Mouse (Mus musculus): ENCODE data around the gene Bri3bp. TPM values are rescaled to one million over a fixed set of nuclear protein-coding genes. Genes with fewer than 3 reads are reported as not detected.
"Not testable (repeated sequence)": the region's sequence is repeated elsewhere in the genome, so short reads cannot be mapped to it uniquely, and the experiment has no call there.

Bri3bp gene
- polyA plus RNA-seq, 1 experiment from 2014 or later, result 29.1 TPM

DNA sequence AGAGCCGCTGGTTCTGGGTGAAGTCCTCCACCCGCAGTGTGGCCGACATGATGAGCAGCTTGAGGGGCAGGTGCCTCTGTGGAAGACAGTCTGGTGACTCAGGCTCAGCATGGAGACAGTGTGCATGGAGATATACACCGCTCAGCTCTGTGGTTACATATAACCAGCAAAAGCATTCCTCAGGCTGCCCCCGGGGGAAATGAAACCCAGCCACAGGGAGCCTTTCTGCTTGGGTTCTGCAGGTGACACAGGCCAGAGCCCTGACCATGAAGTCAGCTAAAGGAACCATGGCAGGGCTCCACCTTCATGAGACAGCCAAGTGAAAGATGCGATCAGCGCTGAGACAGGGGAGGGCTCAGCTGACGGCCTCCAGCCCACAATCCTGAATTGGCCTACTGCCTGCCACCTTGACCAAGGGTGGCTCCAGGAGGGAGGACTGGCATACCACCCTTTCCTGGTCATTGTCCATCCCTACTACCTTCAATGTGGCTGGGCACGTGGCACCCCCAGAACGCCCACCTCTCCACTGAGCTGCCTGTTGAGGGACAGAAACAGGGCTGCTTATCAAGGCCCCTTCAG lies 15.6 kb upstream of the Bri3bp start:
- no peak overlapping the region for H3K27ac ChIP-seq (ENCODE audit: low read length)
- no peaks in the 10 kb centered on the region for H3K9me3 ChIP-seq (ENCODE audit: control insufficient read depth, low read length)
- H3K4me3 ChIP-seq (ENCODE audit: low read length), result no peak overlapping the region
- WGBS, result 87% methylated on average over 10 of the region's 10 CpGs
- H3K9ac ChIP-seq (ENCODE audit: low read length), result no peak overlapping the region
- no peaks in the 10 kb centered on the region for H3K27me3 ChIP-seq (ENCODE audit: control insufficient read depth, insufficient read depth, low read depth, low read length)
- H3K36me3 ChIP-seq (ENCODE audit: control insufficient read depth, insufficient read depth, low read length), result peaks cover 57% of the 10 kb centered on the region
- no peaks in the 10 kb centered on the region for H3K4me1 ChIP-seq (replicated peaks; ENCODE audit: control insufficient read depth, insufficient read depth, low read length)
- no peak for ATAC-seq (ENCODE audit: low read depth)
- no peak overlapping the region for H3K4me2 ChIP-seq (ENCODE audit: low read depth, low read length)

DNA sequence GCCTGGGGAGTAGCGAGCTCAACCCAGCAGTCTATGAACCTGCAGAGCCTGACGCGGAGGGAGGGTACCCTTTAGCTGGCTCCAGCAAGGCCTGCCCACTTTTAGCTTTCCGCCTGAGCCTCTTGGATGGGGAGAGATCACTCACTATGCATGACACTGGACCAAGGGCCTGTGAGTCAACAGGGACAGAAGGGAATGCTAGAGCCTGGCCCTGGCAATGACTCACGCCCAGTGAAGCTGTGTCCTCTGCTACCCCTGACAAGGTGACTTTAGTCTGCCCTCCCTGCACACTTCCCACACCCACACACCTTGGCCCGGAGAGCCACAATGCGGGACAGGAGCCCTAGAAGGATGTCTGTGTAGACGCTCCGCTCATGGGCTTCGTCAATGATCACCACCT lies 15.0 kb upstream of the Bri3bp start:
- Histone ChIP-seq H3K27ac (ENCODE audit: low read length) (no peak overlapping the region), H3K4me1 (replicated peaks; ENCODE audit: control insufficient read depth, insufficient read depth, low read length) (no peaks in the 10 kb centered on the region)
- no peak for ATAC-seq (ENCODE audit: low read depth)

GRCm38 (mm10) chr5:125432324-125432723 lies 9.0 kb upstream of the Bri3bp start:
- not testable (repeated sequence) for H3K4me1 ChIP-seq (replicated peaks; ENCODE audit: control insufficient read depth, insufficient read depth, low read length); H3K27me3 ChIP-seq (ENCODE audit: control insufficient read depth, insufficient read depth, low read depth, low read length); H3K4me2 ChIP-seq (ENCODE audit: low read depth, low read length); ATAC-seq (ENCODE audit: low read depth); H3K9ac ChIP-seq (ENCODE audit: low read length); H3K9me3 ChIP-seq (ENCODE audit: control insufficient read depth, low read length); H3K4me3 ChIP-seq (ENCODE audit: low read length); H3K27ac ChIP-seq (ENCODE audit: low read length)
- peaks cover 23% of the 10 kb centered on the region for H3K36me3 ChIP-seq (ENCODE audit: control insufficient read depth, insufficient read depth, low read length)
- WGBS, result 96% methylated on average over 2 of the region's 2 CpGs

More for the DNA sequence above, 15.0 kb upstream of the Bri3bp start:
- Histone ChIP-seq H3K9ac (ENCODE audit: low read length) (no peak overlapping the region), H3K4me2 (ENCODE audit: low read depth, low read length) (no peak overlapping the region), H3K36me3 (ENCODE audit: control insufficient read depth, insufficient read depth, low read length) (peaks cover 62% of the 10 kb centered on the region), H3K27me3 (ENCODE audit: control insufficient read depth, insufficient read depth, low read depth, low read length) (no peaks in the 10 kb centered on the region), H3K9me3 (ENCODE audit: control insufficient read depth, low read length) (no peaks in the 10 kb centered on the region), H3K4me3 (ENCODE audit: low read length) (no peak overlapping the region)
- 89% methylated on average over 10 of the region's 10 CpGs for WGBS

DNA sequence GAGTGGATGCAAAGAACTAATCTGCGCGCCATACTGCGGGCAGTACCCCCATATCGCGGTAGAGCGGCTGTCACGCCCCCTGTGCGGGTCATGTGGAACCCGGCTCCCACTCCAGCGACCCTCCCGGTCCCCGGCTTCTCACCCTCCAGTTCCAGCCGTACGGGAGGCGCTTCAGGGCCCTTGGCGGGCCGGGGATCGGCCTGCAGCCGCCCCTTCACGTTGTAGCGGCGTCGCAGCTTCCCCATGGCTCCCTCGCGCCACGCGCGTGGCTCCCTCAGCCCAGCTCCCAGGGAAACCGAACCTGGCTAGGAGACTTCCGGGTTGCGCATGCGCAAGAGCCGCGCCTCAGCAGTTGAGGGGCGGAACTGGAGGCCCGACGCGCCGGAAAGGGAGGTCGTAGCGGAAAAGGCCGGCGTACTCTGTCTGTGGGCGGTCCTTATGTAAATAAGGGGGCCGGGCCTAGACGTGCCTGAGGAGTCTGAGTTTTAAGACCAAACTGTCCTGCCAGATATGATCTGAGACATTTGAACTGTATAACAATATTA lies 7.5 kb upstream of the Bri3bp start, which contains the start of gene Dhx37:
Gene Dhx37 (minus strand): TSS at position 329 of the 545 bp plus-strand sequence.
- Histone ChIP-seq H3K36me3 (ENCODE audit: control insufficient read depth, insufficient read depth, low read length) (peaks cover 22% of the 10 kb centered on the region), H3K4me2 (ENCODE audit: low read depth, low read length) (peak within 1 kb of the TSS; percentile 96), H3K9me3 (ENCODE audit: control insufficient read depth, low read length) (no peaks in the 10 kb centered on the region), H3K4me1 (replicated peaks; ENCODE audit: control insufficient read depth, insufficient read depth, low read length) (peaks cover 7% of the 10 kb centered on the region), H3K27ac (ENCODE audit: low read length) (peak within 1 kb of the TSS; percentile 61), H3K4me3 (ENCODE audit: low read length) (peak within 1 kb of the TSS; percentile 97), H3K9ac (ENCODE audit: low read length) (peak within 1 kb of the TSS; percentile 99), H3K27me3 (ENCODE audit: control insufficient read depth, insufficient read depth, low read depth, low read length) (no peaks in the 10 kb centered on the region)
- ATAC-seq (ENCODE audit: low read depth), result peak; percentile 98
- under 1% methylated on average over 46 of the region's 46 CpGs for WGBS

GRCm38 (mm10) chr5:125434347-125434746 lies 7.0 kb upstream of the Bri3bp start:
- 56% methylated on average over 15 of the region's 15 CpGs for WGBS

DNA sequence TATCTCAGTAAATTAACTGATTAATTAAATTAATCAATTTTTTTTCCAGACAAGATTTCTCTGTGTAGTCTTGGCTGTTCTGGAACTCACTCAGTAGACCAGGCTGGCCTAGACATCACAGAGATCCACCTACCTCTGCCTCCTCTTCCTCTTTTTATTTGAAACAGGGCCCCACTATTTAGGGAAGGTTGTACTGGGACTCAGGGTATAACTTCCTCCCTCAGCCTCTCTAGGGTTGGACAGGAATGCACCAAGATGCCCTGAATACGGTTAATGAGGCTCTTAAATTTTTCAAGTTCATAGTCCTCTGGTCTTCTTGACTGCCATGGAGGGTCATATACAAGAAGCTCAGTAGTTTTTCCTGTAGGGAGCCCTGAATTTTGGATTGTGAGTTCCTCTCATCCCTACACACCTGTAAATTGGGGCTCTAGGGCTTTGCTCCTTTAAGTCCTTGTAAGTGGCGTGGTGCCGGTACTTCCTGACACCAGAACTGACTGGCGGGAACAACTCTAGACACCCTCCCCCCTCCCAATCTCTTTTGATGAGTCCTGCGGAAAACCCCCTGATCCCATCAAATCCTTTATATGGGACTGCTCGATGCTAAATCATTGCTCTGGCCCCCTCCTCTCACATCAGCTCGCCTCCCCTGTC lies 660 bp upstream of the Bri3bp start:
- Histone ChIP-seq H3K27ac (ENCODE audit: low read length) (no peak overlapping the region), H3K9me3 (ENCODE audit: control insufficient read depth, low read length) (no peaks in the 10 kb centered on the region), H3K27me3 (ENCODE audit: control insufficient read depth, insufficient read depth, low read depth, low read length) (no peaks in the 10 kb centered on the region), H3K36me3 (ENCODE audit: control insufficient read depth, insufficient read depth, low read length) (no peaks in the 10 kb centered on the region), H3K4me1 (replicated peaks; ENCODE audit: control insufficient read depth, insufficient read depth, low read length) (peaks cover 9% of the 10 kb centered on the region), H3K9ac (ENCODE audit: low read length) (peak overlapping the region; percentile 87), H3K4me2 (ENCODE audit: low read depth, low read length) (peak overlapping the region; percentile 89), H3K4me3 (ENCODE audit: low read length) (peak overlapping the region; percentile 97)
- ATAC-seq (ENCODE audit: low read depth), result no peak
- WGBS, result 4% methylated on average over 7 of the region's 7 CpGs

More at GRCm38 (mm10) chr5:125434347-125434746, 7.0 kb upstream of the Bri3bp start:
- not testable (repeated sequence) for H3K27ac ChIP-seq (ENCODE audit: low read length); H3K9ac ChIP-seq (ENCODE audit: low read length); H3K4me1 ChIP-seq (replicated peaks; ENCODE audit: control insufficient read depth, insufficient read depth, low read length); H3K9me3 ChIP-seq (ENCODE audit: control insufficient read depth, low read length); ATAC-seq (ENCODE audit: low read depth); H3K27me3 ChIP-seq (ENCODE audit: control insufficient read depth, insufficient read depth, low read depth, low read length)
- peak overlapping the region; percentile 97 for H3K4me3 ChIP-seq (ENCODE audit: low read length)
- peak overlapping the region; percentile 96 for H3K4me2 ChIP-seq (ENCODE audit: low read depth, low read length)
- H3K36me3 ChIP-seq (ENCODE audit: control insufficient read depth, insufficient read depth, low read length), result peaks cover 18% of the 10 kb centered on the region

DNA sequence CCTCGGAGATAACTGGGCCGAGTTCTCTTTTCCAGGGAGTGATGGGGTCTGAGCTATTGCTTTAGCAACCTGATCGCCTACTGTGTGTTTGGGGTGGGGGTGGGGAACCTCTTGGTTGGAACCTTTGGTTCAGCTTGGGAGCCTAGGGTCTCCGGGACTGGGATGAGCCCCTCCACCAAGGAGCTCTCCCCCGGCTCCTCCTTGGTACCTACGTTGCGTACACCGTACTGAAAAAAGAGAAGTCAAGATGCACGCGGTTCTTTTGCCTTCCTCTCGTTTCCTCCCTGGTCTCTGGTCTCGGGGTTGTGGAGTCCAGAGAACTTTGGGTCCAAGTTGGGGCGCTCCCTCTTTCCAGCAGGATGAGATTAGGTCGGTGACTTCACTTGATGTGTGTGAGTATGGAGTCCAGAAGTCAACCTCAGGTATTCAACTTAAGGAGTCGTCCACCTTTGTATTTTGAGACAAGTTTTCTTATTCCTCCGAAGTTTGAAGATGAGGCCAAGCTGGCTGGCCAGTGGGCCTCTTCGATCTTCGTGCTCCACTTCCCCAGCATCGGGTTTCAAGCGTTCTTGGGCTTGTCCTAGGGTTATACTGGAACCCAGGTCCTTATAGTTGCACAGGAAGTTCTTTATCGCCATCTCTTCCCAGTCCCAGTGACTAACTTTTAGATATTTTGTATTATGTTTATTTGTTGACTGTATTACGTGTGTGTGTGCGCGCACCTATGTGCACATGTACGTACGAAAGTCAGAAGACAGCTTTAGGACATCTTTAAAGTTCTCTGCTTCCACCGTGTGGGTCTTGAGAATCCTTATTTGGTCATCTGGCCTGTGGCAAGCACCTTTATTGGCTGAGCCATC lies 998 bp downstream of the Bri3bp start:
- ATAC-seq (ENCODE audit: low read depth), result 0 out of 2 replicates have a peak, but pooled peaks have one; percentile 1
- no peaks in the 10 kb centered on the region for H3K9me3 ChIP-seq (ENCODE audit: control insufficient read depth, low read length)
- H3K4me3 ChIP-seq (ENCODE audit: low read length), result peak overlapping the region; percentile 97
- H3K36me3 ChIP-seq (ENCODE audit: control insufficient read depth, insufficient read depth, low read length), result no peaks in the 10 kb centered on the region
- peak overlapping the region; percentile 89 for H3K4me2 ChIP-seq (ENCODE audit: low read depth, low read length)
- peak overlapping the region; percentile 73 for H3K27ac ChIP-seq (ENCODE audit: low read length)
- 20% methylated on average over 27 of the region's 27 CpGs for WGBS
- H3K9ac ChIP-seq (ENCODE audit: low read length), result peak overlapping the region; percentile 87
- peaks cover 9% of the 10 kb centered on the region for H3K4me1 ChIP-seq (replicated peaks; ENCODE audit: control insufficient read depth, insufficient read depth, low read length)
- H3K27me3 ChIP-seq (ENCODE audit: control insufficient read depth, insufficient read depth, low read depth, low read length), result no peaks in the 10 kb centered on the region

DNA sequence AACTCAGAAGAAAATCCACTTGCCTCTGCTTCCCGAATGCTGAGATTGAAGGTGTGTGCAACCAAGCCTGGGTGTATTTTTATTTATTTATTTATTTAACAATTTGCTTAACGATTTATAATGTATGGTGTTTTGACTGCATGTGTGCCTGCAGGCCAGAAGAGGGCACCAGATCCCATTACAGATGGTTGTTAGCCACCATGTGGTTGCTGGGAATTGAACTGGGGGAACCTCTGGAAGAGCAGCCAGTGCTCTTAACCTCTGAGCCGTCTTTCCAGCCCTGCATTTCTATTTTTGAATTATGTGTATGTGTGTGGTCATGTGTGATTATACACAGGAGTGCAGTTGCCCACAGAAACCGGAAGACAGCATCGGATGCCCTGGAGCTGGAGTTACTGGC lies 2.0 kb downstream of the Bri3bp start:
- Histone ChIP-seq H3K27me3 (ENCODE audit: control insufficient read depth, insufficient read depth, low read depth, low read length) (no peaks in the 10 kb centered on the region), H3K4me1 (replicated peaks; ENCODE audit: control insufficient read depth, insufficient read depth, low read length) (peaks cover 9% of the 10 kb centered on the region), H3K9me3 (ENCODE audit: control insufficient read depth, low read length) (no peaks in the 10 kb centered on the region), H3K9ac (ENCODE audit: low read length) (no peak overlapping the region), H3K27ac (ENCODE audit: low read length) (no peak overlapping the region), H3K4me2 (ENCODE audit: low read depth, low read length) (no peak overlapping the region), H3K36me3 (ENCODE audit: control insufficient read depth, insufficient read depth, low read length) (no peaks in the 10 kb centered on the region), H3K4me3 (ENCODE audit: low read length) (no peak overlapping the region)
- 84% methylated on average over 5 of the region's 5 CpGs for WGBS
- no peak for ATAC-seq (ENCODE audit: low read depth)

DNA sequence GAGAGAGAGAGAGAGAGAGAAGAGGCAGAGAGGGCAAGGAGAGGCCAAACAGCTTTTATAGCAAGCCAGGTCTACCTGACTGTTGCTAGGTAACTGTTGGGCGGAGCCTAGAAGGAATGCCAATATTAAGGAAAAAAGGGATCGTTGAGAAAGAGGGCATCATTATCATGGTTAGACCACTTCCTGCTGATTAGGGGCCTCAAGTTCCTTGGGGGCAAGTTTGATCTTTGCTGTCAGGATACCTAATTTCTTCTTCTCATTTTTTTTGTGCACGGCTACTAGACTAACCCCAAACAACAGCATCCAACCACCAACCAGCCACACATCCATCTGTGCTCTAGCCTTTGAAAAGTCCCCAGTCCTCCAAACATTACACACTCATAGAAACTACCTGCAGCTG lies 2.5 kb downstream of the Bri3bp start:
- H3K4me1 ChIP-seq (replicated peaks; ENCODE audit: control insufficient read depth, insufficient read depth, low read length), result peaks cover 9% of the 10 kb centered on the region
- no peak overlapping the region for H3K9ac ChIP-seq (ENCODE audit: low read length)
- no peak overlapping the region for H3K4me3 ChIP-seq (ENCODE audit: low read length)
- H3K27me3 ChIP-seq (ENCODE audit: control insufficient read depth, insufficient read depth, low read depth, low read length), result no peaks in the 10 kb centered on the region
- no peak overlapping the region for H3K4me2 ChIP-seq (ENCODE audit: low read depth, low read length)
- H3K36me3 ChIP-seq (ENCODE audit: control insufficient read depth, insufficient read depth, low read length), result no peaks in the 10 kb centered on the region
- ATAC-seq (ENCODE audit: low read depth), result no peak
- H3K27ac ChIP-seq (ENCODE audit: low read length), result no peak overlapping the region
- H3K9me3 ChIP-seq (ENCODE audit: control insufficient read depth, low read length), result no peaks in the 10 kb centered on the region
- 72% methylated on average over 3 of the region's 3 CpGs for WGBS

Data from lung, embryonic 16.5 days (tissue).